Mouse (Mus musculus): ENCODE measurements at regions not wholly inside any gene's neighbourhood (a gene's known extent, or its start where the extent isn't known, plus 50 kb on each side); places are given as distances from the start of the nearest gene placed in this dataset.

DNA sequence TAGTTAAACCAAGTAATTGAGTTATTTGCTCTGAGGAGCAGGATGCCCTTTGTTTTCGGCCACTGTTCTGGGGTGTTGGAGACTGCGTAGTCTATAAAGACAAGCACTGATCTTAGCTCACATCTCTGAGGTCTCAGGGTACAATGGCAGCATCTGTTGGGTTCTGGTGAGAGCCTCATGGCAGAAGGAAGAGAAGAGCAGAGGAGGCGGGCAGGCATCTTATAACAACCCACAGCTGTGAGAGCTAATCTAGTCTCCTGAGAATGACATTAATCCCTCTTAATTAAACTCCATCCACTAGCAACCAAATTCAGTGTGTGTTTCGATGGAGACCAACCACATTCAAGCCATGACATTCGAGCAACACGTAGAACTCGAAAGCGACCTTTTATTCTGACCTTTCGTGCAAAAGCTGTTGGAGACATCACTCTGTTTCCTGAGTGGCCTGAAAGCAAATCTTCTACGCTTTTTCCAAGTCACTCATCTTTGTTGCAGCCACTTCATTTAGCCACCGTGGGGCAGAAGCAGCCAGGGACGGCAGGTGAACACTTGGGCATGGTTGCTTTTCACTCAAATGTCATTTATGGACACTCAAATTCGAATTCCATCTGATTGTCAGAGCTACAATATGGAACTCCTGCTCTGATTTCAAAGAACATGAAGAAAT is 72.7 kb upstream of the Parp11 start:
- no peak for TF ChIP-seq EP300 (IDR thresholded peaks at IDR 0.05; ENCODE audit: low read depth)
- TF ChIP-seq CTCF (IDR thresholded peaks at IDR 0.05; ENCODE audit: low read depth): peak; percentile 10; the same call in 1 of the 2 replicates

All from heart, postnatal 0 days (tissue).